Mouse (Mus musculus): ENCODE results near the gene Calm2. TPM values are rescaled to one million over a fixed set of nuclear protein-coding genes. Genes with fewer than 3 reads are reported as not detected.

The Calm2 gene
- polyA plus RNA-seq, 1 experiment = 92.6 TPM

- 72% methylated on average over 24 of the region's 24 CpGs for WGBS
- no peak for DNase-seq (ENCODE audit: low read depth, low spot score)
These were observed 19.2 kb downstream of the Calm2 start, which contains the start of gene Stpg4 for GRCm38 (mm10) chr17:87427511-87427910. TSS of gene Stpg4 (minus strand) at chr17:87427741.

GRCm38 (mm10) chr17:87418082-87418481 is 28.7 kb downstream of the Calm2 start:
- DNase-seq (ENCODE audit: low read depth, low spot score) = no peak
- 80% methylated on average over 7 of the region's 7 CpGs for WGBS

DNA sequence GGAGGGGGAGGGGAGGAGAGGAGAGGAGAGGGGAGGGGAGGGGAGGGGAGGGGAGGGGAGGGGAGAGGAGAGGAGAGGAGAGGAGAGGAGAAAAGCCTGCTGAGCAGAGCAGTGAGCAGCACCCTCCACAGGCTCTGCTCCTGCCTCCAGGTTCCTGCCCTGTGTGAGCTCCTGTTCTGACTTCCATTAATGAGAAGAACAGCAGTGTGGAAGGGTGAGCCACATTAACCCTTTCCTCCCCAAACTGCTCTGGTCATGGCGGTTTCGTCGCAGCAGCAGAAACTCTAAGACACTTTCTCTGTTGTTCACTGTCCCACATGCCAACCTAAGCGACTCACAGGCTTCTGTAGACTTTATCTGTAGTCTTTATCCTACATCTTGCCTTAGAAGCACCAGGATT is 40.1 kb downstream of the Calm2 start:
- 83% methylated on average over 4 of the region's 4 CpGs for WGBS
- no peak for DNase-seq (ENCODE audit: low read depth, low spot score)

DNA sequence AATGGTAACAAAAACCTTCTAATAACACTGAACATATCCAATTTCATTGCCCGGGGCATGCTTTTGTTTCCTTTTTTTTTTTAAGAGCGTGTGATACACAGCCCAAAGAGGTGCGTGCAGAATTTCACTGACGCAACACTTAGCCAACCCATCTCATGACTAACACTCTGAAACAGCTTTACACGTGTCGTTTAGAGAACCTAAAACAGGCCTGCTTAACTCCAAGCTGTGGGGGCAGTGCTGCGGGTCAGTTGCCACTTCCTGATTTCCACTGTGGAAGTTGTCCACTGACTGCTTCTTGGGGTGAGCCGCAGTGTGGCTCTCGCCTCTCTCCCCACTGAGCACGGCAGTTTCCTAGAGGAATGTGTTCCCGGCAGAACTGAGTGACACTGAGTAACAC is 41.2 kb downstream of the Calm2 start:
- DNase-seq (ENCODE audit: low read depth, low spot score) = no peak
- 72% methylated on average over 11 of the region's 11 CpGs for WGBS

GRCm38 (mm10) chr17:87403462-87403861 is 43.3 kb downstream of the Calm2 start:
- no peak for DNase-seq (ENCODE audit: low read depth, low spot score)
- WGBS = 67% methylated on average over 4 of the region's 4 CpGs

DNA sequence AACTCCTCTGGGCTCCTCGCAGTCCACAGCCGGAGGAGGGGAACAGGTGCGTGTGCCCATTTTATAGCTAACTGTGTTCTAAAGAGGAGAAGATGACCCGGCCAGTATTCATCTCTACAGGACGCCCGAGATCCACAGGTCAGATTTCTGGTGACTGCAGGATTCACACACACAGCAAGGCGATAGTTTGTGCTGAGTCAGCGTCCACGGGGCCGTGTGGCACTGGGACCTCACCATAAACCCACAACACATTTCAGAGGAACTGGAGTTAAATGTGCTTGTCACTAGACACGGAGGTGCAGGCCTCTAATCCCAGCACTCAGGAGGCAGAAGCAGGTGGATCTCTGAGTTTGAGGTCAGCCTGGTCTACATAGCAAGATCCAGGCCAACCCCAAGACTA is 44.3 kb downstream of the Calm2 start:
- no peak for DNase-seq (ENCODE audit: low read depth, low spot score)
- 87% methylated on average over 11 of the region's 11 CpGs for WGBS

DNA sequence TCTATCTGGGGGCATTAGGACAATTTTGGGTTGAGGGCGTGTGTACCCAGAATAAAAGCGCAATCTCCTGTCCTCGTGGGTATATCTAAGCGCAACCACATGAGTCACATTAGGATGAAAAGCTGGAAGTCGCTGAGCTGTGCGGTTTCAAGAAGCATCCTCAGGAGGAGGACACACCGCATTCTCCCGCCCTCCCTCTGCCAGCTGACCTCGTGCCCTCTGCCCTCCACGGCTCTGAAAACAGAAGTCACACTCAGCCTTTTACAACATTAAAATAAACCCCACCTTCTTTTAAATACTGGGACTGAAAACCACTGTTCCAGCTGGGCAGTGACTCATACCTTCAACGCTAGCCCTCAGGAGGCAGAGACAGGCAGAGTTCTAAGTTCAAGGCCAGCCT is 49.6 kb downstream of the Calm2 start:
- 60% methylated on average over 11 of the region's 11 CpGs for WGBS
- no peak for DNase-seq (ENCODE audit: low read depth, low spot score)

DNA sequence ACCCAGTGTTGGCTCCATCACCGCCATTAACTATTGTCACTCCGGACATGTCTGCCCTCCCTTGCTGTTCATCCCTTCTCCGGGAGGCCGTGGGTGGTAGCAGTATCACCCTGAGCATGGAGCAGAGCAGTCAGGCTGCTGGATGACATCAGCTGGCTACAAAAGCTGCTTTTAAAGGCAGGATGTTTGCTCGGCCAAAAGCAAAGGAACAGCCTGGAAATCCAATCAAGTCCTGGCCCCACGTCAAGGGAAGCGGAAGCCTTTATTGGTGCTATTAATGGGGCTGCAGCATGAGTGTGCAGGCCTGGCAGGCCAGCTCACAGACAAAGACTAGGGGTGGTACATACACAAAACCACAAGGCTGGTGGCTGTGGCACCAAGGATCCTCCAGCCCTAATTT is 55.5 kb downstream of the Calm2 start:
- 40% methylated on average over 7 of the region's 7 CpGs for WGBS
- no peak for DNase-seq (ENCODE audit: low read depth, low spot score)

DNA sequence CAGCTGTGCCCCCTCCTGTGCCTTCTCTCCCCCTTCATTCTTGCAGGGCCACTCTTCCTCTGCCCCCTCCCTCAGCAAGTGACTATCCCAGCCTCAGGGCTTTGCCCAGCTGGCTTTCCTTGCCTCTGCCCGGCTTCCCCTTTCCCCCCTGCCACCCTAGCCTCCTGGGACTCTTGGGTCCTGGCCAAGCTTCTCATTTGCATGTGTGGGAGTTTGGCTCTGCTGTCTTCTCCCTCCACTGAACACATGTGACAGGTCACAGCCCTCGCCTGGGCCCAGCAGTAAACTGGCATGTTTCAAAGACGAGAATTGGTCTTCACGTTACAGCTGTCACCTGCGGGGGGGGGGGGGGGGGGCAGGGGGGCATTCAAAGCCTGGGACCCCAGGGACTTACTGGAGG is 59.7 kb downstream of the Calm2 start:
- WGBS = 32% methylated on average over 5 of the region's 5 CpGs

DNA sequence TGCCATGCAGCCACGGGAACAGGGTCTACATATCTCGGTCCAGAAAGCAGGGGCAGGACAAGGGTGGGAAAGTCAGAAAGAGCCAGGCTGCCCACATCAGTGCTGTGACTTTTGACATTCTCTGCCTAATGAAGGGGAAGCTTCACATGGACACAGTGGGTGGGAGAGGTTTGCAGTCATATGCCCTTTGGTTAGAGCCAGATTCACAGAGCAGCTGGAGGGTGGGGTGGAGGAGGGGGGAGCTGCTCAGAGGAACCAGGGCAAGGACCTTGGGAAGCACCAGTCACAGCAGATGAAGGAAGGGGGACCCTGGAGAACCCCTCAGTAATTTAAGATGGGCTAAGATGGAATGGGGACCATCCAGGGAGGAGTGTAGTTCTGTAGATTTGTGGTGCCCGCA is 60.9 kb downstream of the Calm2 start:
- DNase-seq (ENCODE audit: low read depth, low spot score) = no peak
- 84% methylated on average over 3 of the region's 3 CpGs for WGBS

More for the DNA sequence above, 59.7 kb downstream of the Calm2 start:
- no peak for DNase-seq (ENCODE audit: low read depth, low spot score)

Other genes starting within 250 kb of the Calm2 start
- 153 and 176 TPM in 2 replicates for gene Mcfd2, start 181.0 kb downstream of the Calm2 start, polyA plus RNA-seq (2012; rRNA removed)
- gene Ttc7, start 164.0 kb downstream of the Calm2 start, polyA plus RNA-seq (2012; rRNA removed) = 61.2 and 65.5 TPM in 2 replicates
- gene Stpg4, start 19.2 kb downstream of the Calm2 start, polyA plus RNA-seq (2012; rRNA removed) = not detected in 2 replicates
- gene Epcam, start 189.0 kb upstream of the Calm2 start, polyA plus RNA-seq (2012; rRNA removed) = 612 and 917 TPM in 2 replicates
- gene Msh2, start 225.4 kb upstream of the Calm2 start, polyA plus RNA-seq (2012; rRNA removed) = 6.0 and 7.2 TPM in 2 replicates